In genomic region chr13:64716791-64717190, GRCm38 (mm10) we compare ENCODE assay signal across 25 mouse cellular contexts.
"Had no signal": no experiment of that assay in that cellular context is flagged by ENCODE, and none has a peak within 500 bp of the region (broad histone marks: within the 10 kb centered on the region; RNA-seq: fewer than 3 reads in every experiment).

No protein-coding gene starts in this region.

- H3K27me3 ChIP-seq: embryonic facial prominence, embryonic 12.5 days; embryonic facial prominence, embryonic 13.5 days; embryonic facial prominence, embryonic 15.5 days; forebrain, embryonic 12.5 days; forebrain, embryonic 13.5 days; forebrain, embryonic 15.5 days had no signal

- DNase-seq: cerebellum, adult 9-11 months; cerebellum, postnatal 10 days; cerebellum, postnatal 14 days; cerebellum, postnatal 25 days; cerebellum, postnatal 36 days; embryo, embryonic 11 days; forebrain, postnatal 0 days; gastrocnemius, adult 2 months; gastrocnemius, postnatal 10 days; gastrocnemius, postnatal 14 days; gastrocnemius, postnatal 25 days; gastrocnemius, postnatal 36 days; heart, adult 11 months; heart, adult 18-20 months; heart, adult 2 months had no signal

- H3K4me3 ChIP-seq: embryonic facial prominence, embryonic 10.5 days; embryonic facial prominence, embryonic 12.5 days; embryonic facial prominence, embryonic 13.5 days; embryonic facial prominence, embryonic 15.5 days; erythroblast, embryonic 14.5 days; forebrain, embryonic 10.5 days; forebrain, embryonic 12.5 days; forebrain, embryonic 13.5 days; forebrain, embryonic 15.5 days; gastrocnemius, adult 2 months; heart, adult 2 months; heart, embryonic 10.5 days had no signal

- H3K27ac ChIP-seq: embryonic facial prominence, embryonic 10.5 days; embryonic facial prominence, embryonic 12.5 days; embryonic facial prominence, embryonic 13.5 days; embryonic facial prominence, embryonic 15.5 days; forebrain, embryonic 10.5 days; forebrain, embryonic 12.5 days; forebrain, embryonic 13.5 days; forebrain, embryonic 15.5 days; gastrocnemius, adult 2 months; heart, adult 2 months; heart, embryonic 10.5 days had no signal

- H3K9ac ChIP-seq: embryonic facial prominence, embryonic 12.5 days; embryonic facial prominence, embryonic 13.5 days; embryonic facial prominence, embryonic 15.5 days; forebrain, embryonic 12.5 days; forebrain, embryonic 13.5 days; forebrain, embryonic 15.5 days; forebrain, postnatal 0 days had no signal

- H3K4me1 ChIP-seq: embryonic facial prominence, embryonic 10.5 days; embryonic facial prominence, embryonic 12.5 days; embryonic facial prominence, embryonic 13.5 days; embryonic facial prominence, embryonic 15.5 days; forebrain, embryonic 10.5 days; forebrain, embryonic 12.5 days; forebrain, embryonic 13.5 days; forebrain, embryonic 15.5 days; heart, embryonic 10.5 days had no signal

- H3K9me3 ChIP-seq: embryonic facial prominence, embryonic 10.5 days; embryonic facial prominence, embryonic 12.5 days; embryonic facial prominence, embryonic 13.5 days; embryonic facial prominence, embryonic 15.5 days; forebrain, embryonic 10.5 days; forebrain, embryonic 12.5 days; forebrain, embryonic 13.5 days; forebrain, embryonic 15.5 days; heart, embryonic 10.5 days had no signal

- H3K36me3 ChIP-seq: embryonic facial prominence, embryonic 10.5 days; embryonic facial prominence, embryonic 12.5 days; embryonic facial prominence, embryonic 13.5 days; embryonic facial prominence, embryonic 15.5 days; forebrain, embryonic 10.5 days; forebrain, embryonic 12.5 days; forebrain, embryonic 15.5 days; heart, embryonic 10.5 days had no signal
